ENCODE assay signal across 14 mouse cellular contexts in genomic region chr2:167070341-167070740, GRCm38 (mm10). TPM values are rescaled to one million over a fixed set of nuclear protein-coding genes. Genes with fewer than 3 reads are reported as not detected.
DNase-seq lines count a peak whose midpoint lies in the region.
"Had no signal": no experiment of that assay in that cellular context is flagged by ENCODE, and none has a peak within 500 bp of the region (broad histone marks: within the 10 kb centered on the region; RNA-seq: fewer than 3 reads in every experiment).

No protein-coding gene starts in this region.

- peak; percentile 89 for DNase-seq in heart, adult 11 months
- no peak for DNase-seq in heart, embryonic 10.5 days (ENCODE audit: low spot score)
- DNase-seq in left cerebral cortex, postnatal 4 days: peak; percentile 46
- no peak for DNase-seq in left cerebral cortex, postnatal 25 days (ENCODE audit: low spot score in 2 of 2)
- peak; percentile 65 for DNase-seq in ZHBTc4 (ENCODE audit: low read depth, low spot score)
- DNase-seq in cerebellum, postnatal 10 days: peak; percentile 77 to 81
- DNase-seq in heart, postnatal 36 days: no peak
- DNase-seq in spleen, adult 12 weeks (ENCODE audit: low spot score): no peak
- DNase-seq: adrenal gland, postnatal 14 days; heart, postnatal 10 days; layer of hippocampus, postnatal 36 days; lung, adult 18-20 months had no signal

- WGBS in heart, embryonic 10.5 days: 63% methylated on average over 6 of the region's 6 CpGs

- H3K4me1 ChIP-seq in heart, embryonic 10.5 days: peaks cover 5% of the 10 kb centered on the region; the same call in 1 of the 2 replicates

- no peaks in the 10 kb centered on the region for H3K9me3 ChIP-seq in heart, embryonic 10.5 days
- H3K9me3 ChIP-seq: embryonic facial prominence, embryonic 12.5 days had no signal

- intact Hi-C loops in left cerebral cortex, postnatal 4 days (cut with DNase I): loop anchor here (5.0 kb wide), 1 partner anchor 122 kb away; the partner anchor contains the start of gene Kcnb1
- intact Hi-C loops in left cerebral cortex, postnatal 25 days (cut with DNase I): loop anchor here (5.0 kb wide), 3 partner anchors 132 to 347 kb away; no protein-coding TSS in a partner anchor
- intact Hi-C loops in heart, postnatal 36 days (cut with DNase I): loop anchor here (5.0 kb wide), 1 partner anchor 132 kb away; no protein-coding TSS in a partner anchor

- no peak overlapping the region for H3K4me3 ChIP-seq in heart, embryonic 10.5 days
- H3K4me3 ChIP-seq: embryonic facial prominence, embryonic 12.5 days had no signal

- peaks cover 9% of the 10 kb centered on the region for H3K36me3 ChIP-seq in heart, embryonic 10.5 days

- no peaks in the 10 kb centered on the region for H3K27me3 ChIP-seq in heart, embryonic 10.5 days (ENCODE audit: insufficient read depth, poor library complexity, severe bottlenecking)
- H3K27me3 ChIP-seq: embryonic facial prominence, embryonic 12.5 days had no signal

- H3K27ac ChIP-seq in heart, embryonic 10.5 days: no peak overlapping the region
- H3K27ac ChIP-seq: embryonic facial prominence, embryonic 12.5 days; kidney, postnatal 0 days had no signal

RNA-seq across cellular contexts. Expression of gene Znfx1, which starts 7.5 kb away (rescaled TPM):
- 6.5 and 7.3 TPM in 2 replicates for polyA plus RNA-seq in heart, embryonic 10.5 days (2016; fragmentation: Nextera tagmentation; extraction: Ambion mirVana)
- 10 to 100 TPM; 30.3 to 32.1 TPM for total RNA-seq in left cerebral cortex, postnatal 4 days (2021)
- total RNA-seq in left cerebral cortex, postnatal 25 days (2021): 10 to 100 TPM; 63.5 to 70.3 TPM
- total RNA-seq in heart, postnatal 36 days (2021): 10 to 100 TPM; 36.2 to 44.8 TPM

RNA-seq across cellular contexts. Expression of gene Ddx27, which starts 55.3 kb away (rescaled TPM):
- 46.4 and 59.4 TPM in 2 replicates for polyA plus RNA-seq in heart, embryonic 10.5 days (2016; fragmentation: Nextera tagmentation; extraction: Ambion mirVana)
- 10 to 100 TPM; 44.2 to 46.4 TPM for total RNA-seq in left cerebral cortex, postnatal 4 days (2021)
- total RNA-seq in left cerebral cortex, postnatal 25 days (2021): 10 to 100 TPM; 27.7 to 28.6 TPM
- total RNA-seq in heart, postnatal 36 days (2021): 10 to 100 TPM; 10.8 to 11.3 TPM

Comparison
In these comparisons a context has a peak if more than half of its experiments do, and no peak if none do; other contexts are left out.
1. DNase-seq: peak in heart, adult 11 months (single experiment), left cerebral cortex, postnatal 4 days (single experiment), ZHBTc4 (single experiment) and cerebellum, postnatal 10 days (2 of 2); none in heart, embryonic 10.5 days (single experiment), left cerebral cortex, postnatal 25 days (0 of 2), heart, postnatal 36 days (0 of 2) and spleen, adult 12 weeks (single experiment).